Mouse (Mus musculus) central nervous system, embryonic 11.5 days (tissue): ENCODE results near the gene Nabp2. TPM values are rescaled to one million over a fixed set of nuclear protein-coding genes. Genes with fewer than 3 reads are reported as not detected.

Experiments
- polyA plus RNA-seq: library from polyadenylated mRNA; depleted of rRNA; stranded (reverse); fragments of >200 nt; gene quantifications from 2 replicates; pipeline ENCODE4 v1.2.3, GENCODE M21; 2012; rRNA removed

The Nabp2 gene
- 80.3 and 86.7 TPM in 2 replicates for polyA plus RNA-seq

DNA sequence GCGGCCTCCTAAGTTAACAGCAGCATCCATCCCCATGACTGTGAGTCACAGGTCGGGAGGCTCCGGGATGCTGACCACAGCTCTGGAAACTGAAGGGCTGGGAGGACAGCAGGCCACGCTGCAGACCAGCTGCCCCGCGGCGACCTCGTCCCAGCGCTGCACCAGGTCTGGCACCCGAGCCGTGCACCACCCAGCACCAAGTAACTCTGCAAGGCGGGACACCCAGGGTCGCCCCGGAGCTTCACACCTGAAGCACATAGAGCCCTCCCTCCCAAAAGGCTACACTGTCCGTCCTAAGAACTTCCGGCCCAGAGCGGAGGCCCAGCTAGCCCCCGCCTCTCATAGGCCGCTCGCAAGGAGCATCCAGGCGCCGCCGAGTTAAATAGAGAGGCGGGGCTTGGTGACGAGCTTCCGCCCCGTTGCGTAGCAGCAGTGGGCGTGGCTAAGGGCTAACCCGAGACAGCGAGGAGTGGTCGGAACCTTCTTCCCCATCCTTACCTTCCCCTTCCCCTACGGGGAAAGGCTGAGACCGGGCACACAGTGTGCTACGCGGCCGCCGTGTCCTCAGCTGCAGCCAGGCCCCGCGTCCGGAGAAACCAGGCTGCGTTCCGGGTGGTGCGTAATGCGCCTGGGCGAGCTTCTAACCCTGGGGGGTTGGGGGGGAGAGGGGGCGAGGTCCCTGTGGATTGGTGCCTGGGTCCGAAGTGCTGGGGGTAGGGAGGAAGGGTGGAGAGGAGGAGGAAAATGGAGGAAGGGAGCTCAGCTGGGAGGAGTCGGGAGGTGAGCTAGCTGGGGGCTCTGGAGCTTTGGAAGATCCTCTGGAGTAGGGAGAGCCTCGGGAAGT, at the start of gene Nabp2, which contains the start of gene Rnf41:
Gene Nabp2 (minus strand): TSS at position 282 of the 844 bp plus-strand sequence.
Gene Rnf41 (plus strand): TSS at position 447 of the 844 bp plus-strand sequence.

GRCm38 (mm10) chr10:128458719-128459408, 47.6 kb upstream of the Nabp2 start, which contains the start of gene Smarcc2:
Gene Smarcc2 (plus strand): TSS chr10:128459248.

DNA sequence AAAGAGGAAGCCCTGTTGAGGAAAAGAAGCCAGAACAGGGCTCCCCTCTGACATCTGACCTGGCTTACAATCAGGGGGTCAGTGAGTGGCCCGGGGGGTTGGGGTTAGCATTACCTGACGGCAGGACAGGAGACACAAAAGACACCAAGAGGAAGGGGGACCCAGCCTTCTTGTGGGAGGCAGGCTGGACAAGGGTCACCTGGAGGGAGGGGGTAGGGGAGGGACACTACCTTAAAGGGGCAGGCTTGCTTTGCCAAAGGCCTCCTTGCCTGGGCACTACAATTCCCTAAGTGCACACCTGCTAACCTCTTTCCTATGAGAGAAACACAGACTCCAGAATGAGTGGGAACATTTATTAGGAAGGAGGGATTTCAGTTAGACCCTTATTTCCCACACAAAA, 10.2 kb downstream of the Nabp2 start, which contains the start of gene Slc39a5:
Gene Slc39a5 (minus strand): TSS at position 174 of the 400 bp plus-strand sequence.

DNA sequence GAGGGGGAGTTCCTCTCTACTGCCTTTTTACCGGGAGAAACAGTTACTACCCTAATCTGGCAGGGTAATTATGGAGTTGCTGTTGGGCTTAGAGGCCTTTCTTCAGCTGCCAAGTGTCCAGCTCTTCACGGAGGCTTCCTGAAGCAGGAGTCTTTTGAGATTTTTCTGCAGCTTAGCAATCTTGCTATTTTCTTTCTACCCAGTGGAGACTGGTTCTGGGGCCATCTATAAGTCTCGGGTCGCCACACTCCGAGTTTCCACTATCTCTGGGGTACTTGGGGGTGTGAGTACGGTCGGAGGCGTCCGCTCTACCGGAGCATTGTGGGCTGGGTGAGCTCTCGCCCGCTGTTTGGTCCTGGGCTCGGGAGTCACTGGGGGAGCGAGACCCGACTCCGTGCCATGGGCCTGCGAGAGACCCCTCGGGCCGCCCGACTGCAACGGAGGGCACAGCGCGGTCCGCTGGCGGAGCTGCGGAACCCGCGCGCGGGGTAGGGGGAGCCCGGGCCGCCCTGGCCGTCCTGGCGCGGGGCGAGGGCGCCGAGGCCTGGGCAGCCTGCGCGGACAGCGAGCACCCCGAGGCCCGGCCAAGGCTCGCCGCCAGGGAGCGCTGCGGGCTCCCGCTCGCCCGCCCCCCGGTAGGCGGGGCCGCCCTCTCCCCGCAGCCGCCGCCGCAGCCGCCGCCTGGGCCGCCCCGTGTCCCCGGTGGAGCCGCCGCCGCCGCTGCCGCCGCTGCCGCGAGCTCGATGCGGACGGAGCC, 34.7 kb downstream of the Nabp2 start, which contains the start of gene Ankrd52:
Gene Ankrd52 (plus strand): TSS at position 661 of the 757 bp plus-strand sequence.

DNA sequence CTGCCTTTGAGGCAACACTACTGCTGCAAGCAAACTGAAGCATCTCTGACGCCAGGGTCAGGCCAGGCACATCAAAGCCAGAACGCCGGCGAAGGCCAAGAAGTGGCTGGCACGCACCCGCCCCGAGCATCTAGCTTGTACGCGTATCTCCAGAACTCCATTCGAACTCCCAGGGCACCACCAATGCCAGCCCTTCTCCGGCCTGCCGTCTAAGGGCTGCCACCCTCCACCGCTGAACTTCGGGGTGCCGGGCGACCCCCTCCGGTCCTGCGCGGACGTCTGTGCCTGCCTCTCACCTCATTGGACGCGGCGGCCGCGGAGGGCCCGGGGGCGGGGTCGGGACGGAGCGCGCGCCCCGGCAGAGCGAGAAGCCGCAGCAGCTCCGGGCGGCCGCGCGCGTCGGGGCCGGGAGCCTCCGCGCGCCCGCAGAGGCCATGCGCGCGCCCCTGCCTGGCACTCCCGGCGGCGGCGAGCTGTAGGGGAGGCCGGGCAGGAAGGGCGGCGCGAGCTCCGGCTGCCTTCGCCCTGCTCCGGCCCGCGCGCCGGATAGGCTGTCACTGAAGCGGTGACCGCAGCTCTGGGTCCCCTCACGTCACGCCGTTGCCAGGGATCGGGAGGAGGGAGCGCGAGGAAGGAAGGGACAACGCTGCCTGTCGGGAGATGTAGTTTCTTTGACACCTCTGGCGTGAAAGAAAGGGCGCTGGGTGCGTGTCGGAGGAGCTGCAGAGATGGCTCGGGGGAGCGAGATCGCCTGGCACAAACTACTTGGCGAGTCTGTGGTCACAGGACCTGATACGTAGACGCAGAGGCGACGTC, 42.7 kb downstream of the Nabp2 start, which contains the start of gene Coq10a:
Gene Coq10a (minus strand): TSS at position 596 of the 816 bp plus-strand sequence.

Other genes starting within 250 kb of the Nabp2 start
- gene Rbms2, start 231.2 kb downstream of the Nabp2 start, polyA plus RNA-seq = 33.3 and 69.7 TPM in 2 replicates
- 2.6 and 4.6 TPM in 2 replicates for gene Gls2, start 217.0 kb downstream of the Nabp2 start, polyA plus RNA-seq
- 13.5 and 17.9 TPM in 2 replicates for gene Spryd4, start 199.7 kb downstream of the Nabp2 start, polyA plus RNA-seq
- 0.13 and 0.30 TPM in 2 replicates for gene Mip, start 185.7 kb downstream of the Nabp2 start, polyA plus RNA-seq
- 42.7 and 53.6 TPM in 2 replicates for gene Timeless, start 179.4 kb downstream of the Nabp2 start, polyA plus RNA-seq
- gene Apon, start 157.4 kb downstream of the Nabp2 start, polyA plus RNA-seq = 0.98 and 1.0 TPM in 2 replicates
- gene Apof, start 142.8 kb downstream of the Nabp2 start, polyA plus RNA-seq = 0.80 and 1.4 TPM in 2 replicates
- gene Stat2, start 140.9 kb downstream of the Nabp2 start, polyA plus RNA-seq = 21.3 and 22.5 TPM in 2 replicates
- 0.11 and 0.17 TPM in 2 replicates for gene Il23a, start 112.7 kb downstream of the Nabp2 start, polyA plus RNA-seq
- gene Pan2, start 108.2 kb downstream of the Nabp2 start, polyA plus RNA-seq = 45.0 and 49.8 TPM in 2 replicates
- gene Cnpy2, start 89.0 kb downstream of the Nabp2 start, polyA plus RNA-seq = 134 and 148 TPM in 2 replicates
- gene Cs, start 73.8 kb downstream of the Nabp2 start, polyA plus RNA-seq = 120 and 162 TPM in 2 replicates
- 32.1 and 35.4 TPM in 2 replicates for gene Coq10a, start 42.5 kb downstream of the Nabp2 start, polyA plus RNA-seq
- 45.2 and 47.7 TPM in 2 replicates for gene Ankrd52, start 34.4 kb downstream of the Nabp2 start, polyA plus RNA-seq
- gene Slc39a5, start 10.3 kb downstream of the Nabp2 start, polyA plus RNA-seq = 0.65 and 1.1 TPM in 2 replicates
- gene Rnf41, start 165 bp upstream of the Nabp2 start, polyA plus RNA-seq = 36.8 and 42.2 TPM in 2 replicates
- 251 and 263 TPM in 2 replicates for gene Smarcc2, start 47.8 kb upstream of the Nabp2 start, polyA plus RNA-seq
- gene Myl6, start 82.7 kb upstream of the Nabp2 start, polyA plus RNA-seq = 1,634 and 1,720 TPM in 2 replicates
- 15.8 and 16.8 TPM in 2 replicates for gene Myl6b, start 87.2 kb upstream of the Nabp2 start, polyA plus RNA-seq
- 24.4 and 26.4 TPM in 2 replicates for gene Esyt1, start 114.4 kb upstream of the Nabp2 start, polyA plus RNA-seq
- 16.2 and 24.7 TPM in 2 replicates for gene Zc3h10, start 136.3 kb upstream of the Nabp2 start, polyA plus RNA-seq
- gene Rpl41, start 137.8 kb upstream of the Nabp2 start, polyA plus RNA-seq = 4,092 and 4,723 TPM in 2 replicates
- 195 and 212 TPM in 2 replicates for gene Pa2g4, start 154.5 kb upstream of the Nabp2 start, polyA plus RNA-seq
- gene Erbb3, start 178.2 kb upstream of the Nabp2 start, polyA plus RNA-seq = 1.2 and 9.9 TPM in 2 replicates
- 1,123 and 1,713 TPM in 2 replicates for gene Rps26, start 215.3 kb upstream of the Nabp2 start, polyA plus RNA-seq
- 6.5 and 8.1 TPM in 2 replicates for gene Ikzf4, start 234.5 kb upstream of the Nabp2 start, polyA plus RNA-seq